Mouse (Mus musculus) kidney, adult 2 months (tissue): ENCODE data around the gene Nup93. TPM values are rescaled to one million over a fixed set of nuclear protein-coding genes. Genes with fewer than 3 reads are reported as not detected.

ENCODE experiments used
- DNase-seq: peaks from one replicate; pipeline ENCODE4 v3.0.0; 2021
- H3K27ac ChIP-seq: fragments of 200-500 bp; 2 replicates; pipeline ENCODE4 v1.5.1; 2012; ENCODE audit warnings: low read depth, low read length, control low read depth, inconsistent platforms; ENCODE audit not compliant: insufficient read depth
- H3K27me3 ChIP-seq: fragments of 200-500 bp; replicated peaks from 2 replicates; pipeline ENCODE4 v1.6.1; 2012; ENCODE audit warnings: mild to moderate bottlenecking, moderate library complexity, low read length, inconsistent platforms; ENCODE audit not compliant: control insufficient read depth, insufficient read depth
- H3K36me3 ChIP-seq: fragments of 200-500 bp; 2 replicates; pipeline ENCODE4 v1.6.1; 2012; ENCODE audit warnings: mild to moderate bottlenecking, moderate library complexity, low read length, inconsistent platforms; ENCODE audit not compliant: control insufficient read depth, insufficient read depth
- H3K4me1 ChIP-seq: fragments of 200-500 bp; 2 replicates; pipeline ENCODE4 v1.6.1; 2011; ENCODE audit warnings: low read length; ENCODE audit not compliant: control insufficient read depth, insufficient read depth
- H3K4me3 ChIP-seq: fragments of 200-500 bp; 2 replicates; pipeline ENCODE4 v1.5.1; 2011; ENCODE audit warnings: mild to moderate bottlenecking, low read depth, low read length, control low read depth; ENCODE audit not compliant: insufficient read depth
- CTCF ChIP-seq: fragments of 200-500 bp; conservative IDR thresholded peaks from 2 replicates; pipeline ENCODE4 v1.5.1; 2011; ENCODE audit warnings: low read depth, mild to moderate bottlenecking, control low read depth, low read length, moderate library complexity, mixed read lengths; ENCODE audit not compliant: insufficient read depth, insufficient read length
- POLR2A ChIP-seq: fragments of 200-500 bp; IDR thresholded peaks from one replicate; pipeline ENCODE4 v1.6.1; 2011; ENCODE audit warnings: low read depth, low read length, control low read depth
- WGBS: fragments of 180-500 bp; shearing (Covaris S2); methylation state at CpG from one replicate; pipeline ENCODE4 v1.1.7; 2018; 5-methylcytosine and 5-hydroxymethylcytosine counted together
- polyA plus RNA-seq: library from polyadenylated mRNA; depleted of rRNA; stranded (reverse); fragments of >200 nt; gene quantifications from 2 replicates; pipeline ENCODE4 v1.2.3, GENCODE M21; 2012

Gene Nup93
- polyA plus RNA-seq, 1 experiment = 11.9 TPM

DNA sequence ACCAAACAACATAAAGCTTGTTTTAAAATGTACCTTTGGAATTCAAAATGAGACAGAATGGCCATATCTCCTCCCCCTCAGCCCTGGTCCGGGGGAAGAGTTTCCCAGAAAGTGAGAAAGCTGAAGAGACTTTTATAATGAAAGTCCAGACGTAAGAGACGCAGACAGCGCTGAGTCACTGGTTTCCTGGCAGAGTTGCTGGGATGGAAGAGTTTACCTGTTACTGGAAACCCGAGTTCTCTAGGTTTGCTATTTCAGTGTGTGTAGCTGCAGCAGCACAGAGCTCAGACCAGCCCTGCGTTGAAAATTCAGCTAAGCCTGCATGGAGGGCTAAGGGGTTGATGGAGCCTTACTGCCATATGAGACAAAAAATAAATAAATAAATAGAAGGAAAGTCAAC, 108.7 kb downstream of the Nup93 start:
- WGBS = 80% methylated on average over 6 of the region's 6 CpGs
- H3K27me3 ChIP-seq = no peaks in the 10 kb centered on the region

DNA sequence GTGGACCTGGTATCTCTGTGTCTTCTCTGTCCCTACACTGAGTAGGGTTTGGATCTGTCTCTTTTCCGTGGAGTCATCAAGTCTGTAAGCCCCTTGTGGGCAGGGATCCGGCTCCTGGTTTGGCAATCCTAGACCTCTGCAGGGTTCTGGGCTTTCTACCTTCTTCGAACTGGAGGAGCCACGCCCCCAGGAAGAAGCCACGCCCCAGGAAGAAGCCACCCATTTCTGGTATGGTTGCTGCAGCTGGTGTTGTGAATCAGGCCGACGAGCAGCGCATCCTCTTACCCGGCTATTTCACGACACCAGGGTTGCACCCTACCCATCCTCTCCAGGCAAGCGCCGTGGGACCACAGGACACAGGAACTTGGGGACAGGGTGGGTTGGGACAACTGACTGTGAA, 109.7 kb downstream of the Nup93 start:
- 61% methylated on average over 12 of the region's 12 CpGs for WGBS

More for the DNA sequence above, 108.7 kb downstream of the Nup93 start:
- H3K36me3 ChIP-seq = no peaks in the 10 kb centered on the region
- no peak overlapping the region for H3K4me3 ChIP-seq
- no peak for DNase-seq
- TF ChIP-seq POLR2A (no peak), CTCF (no peak)
- H3K27ac ChIP-seq = no peak overlapping the region
- H3K4me1 ChIP-seq = no peaks in the 10 kb centered on the region

DNA sequence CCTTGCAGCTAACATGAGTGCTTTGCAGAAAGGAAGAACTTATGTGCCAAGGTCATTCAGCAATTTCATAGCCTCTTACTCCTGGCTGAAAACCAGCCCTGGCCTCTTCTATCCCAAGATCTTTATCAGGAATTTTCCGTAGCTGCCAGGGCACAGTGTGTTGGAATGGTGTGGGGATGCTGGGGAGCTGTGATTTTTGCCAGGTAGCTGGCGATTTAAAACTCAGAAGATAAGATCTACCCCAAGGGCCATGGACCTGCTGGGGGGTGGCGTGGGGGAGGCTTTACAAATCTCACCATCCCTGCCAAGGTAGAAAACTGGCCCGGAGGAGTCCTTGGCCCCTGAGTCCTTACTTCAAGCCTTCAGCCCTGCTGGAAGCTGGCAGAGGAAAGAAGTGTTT, 111.7 kb downstream of the Nup93 start:
- TF ChIP-seq CTCF = no peak
- TF ChIP-seq POLR2A = no peak
- H3K27me3 ChIP-seq = no peaks in the 10 kb centered on the region
- H3K4me3 ChIP-seq = no peak overlapping the region
- no peaks in the 10 kb centered on the region for H3K4me1 ChIP-seq
- peak overlapping the region; percentile 7; the same call in 1 of the 2 replicates for H3K27ac ChIP-seq
- 53% methylated on average over 4 of the region's 4 CpGs for WGBS
- H3K36me3 ChIP-seq = no peaks in the 10 kb centered on the region
- DNase-seq = peak; percentile 64

More for the DNA sequence above, 109.7 kb downstream of the Nup93 start:
- Histone ChIP-seq H3K27me3 (no peaks in the 10 kb centered on the region), H3K36me3 (no peaks in the 10 kb centered on the region), H3K4me3 (no peak overlapping the region), H3K4me1 (no peaks in the 10 kb centered on the region), H3K27ac (no peak overlapping the region)
- no peak for DNase-seq
- TF ChIP-seq CTCF (no peak), POLR2A (no peak)

DNA sequence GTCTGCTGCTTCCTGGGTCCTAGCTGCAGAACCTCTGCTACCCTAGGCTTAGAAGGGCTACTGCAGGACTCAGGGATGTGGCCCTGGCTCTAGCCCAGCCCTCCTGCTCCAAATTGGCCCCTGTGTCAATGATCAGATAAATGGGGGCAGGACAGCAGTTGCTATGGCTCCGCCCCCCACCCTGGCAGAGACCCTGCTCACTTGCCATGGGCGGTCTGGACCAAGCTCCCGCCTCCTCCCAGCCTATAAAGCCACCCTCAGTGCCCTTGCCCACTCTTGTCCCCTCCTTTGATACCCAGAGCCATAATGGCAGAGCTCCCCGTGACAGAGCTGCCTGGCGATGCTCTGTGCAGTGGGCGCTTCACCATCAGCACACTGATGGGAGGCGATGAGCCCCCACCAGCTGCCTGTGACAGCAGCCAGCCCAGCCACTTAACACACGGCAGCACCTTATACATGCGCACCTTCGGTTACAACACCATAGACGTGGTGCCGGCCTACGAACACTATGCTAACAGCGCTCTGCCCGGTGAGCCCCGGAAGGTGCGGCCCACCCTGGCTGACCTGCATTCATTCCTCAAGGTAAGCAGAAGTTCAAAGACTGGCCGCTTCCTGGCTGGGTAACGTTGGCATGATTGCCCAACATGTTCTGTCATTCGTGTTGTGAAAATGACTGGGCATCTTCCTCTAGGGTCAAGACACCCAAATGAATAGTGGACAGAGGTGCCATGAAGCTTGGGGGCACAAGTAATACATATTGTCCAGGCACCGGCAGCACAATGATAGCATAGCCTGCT, 114.8 kb downstream of the Nup93 start, which contains the start of gene Slc12a3:
TSS of gene Slc12a3 (plus strand) at position 270 of the 797 bp plus-strand sequence.
- peak within 1 kb of the TSS; percentile 42 for H3K4me3 ChIP-seq
- TF ChIP-seq CTCF (no peak), POLR2A (peak; percentile 23)
- H3K36me3 ChIP-seq = no peaks in the 10 kb centered on the region
- no peaks in the 10 kb centered on the region for H3K27me3 ChIP-seq
- peak within 1 kb of the TSS; percentile 57 for H3K27ac ChIP-seq
- 81% methylated on average over 21 of the region's 21 CpGs for WGBS
- peak; percentile 59 for DNase-seq
- H3K4me1 ChIP-seq = no peaks in the 10 kb centered on the region

DNA sequence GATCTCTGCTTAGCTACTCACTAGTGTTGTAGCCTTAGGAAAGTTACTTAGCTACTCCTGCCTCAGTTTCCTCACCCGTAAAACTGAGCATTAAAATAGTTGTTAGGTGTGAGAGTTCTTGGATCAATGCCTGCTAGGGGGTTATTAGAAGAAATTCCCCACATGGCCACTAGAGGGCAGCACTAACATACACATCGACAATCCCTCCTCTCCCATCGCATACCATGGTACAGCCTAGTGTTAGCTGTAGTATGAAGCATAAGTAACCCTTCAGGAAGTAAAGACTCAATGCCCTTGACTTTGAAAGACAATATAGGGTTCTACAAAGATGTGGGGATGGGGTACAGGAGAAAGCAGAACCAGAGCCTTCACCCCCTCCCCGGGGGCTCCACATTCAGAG, 116.4 kb downstream of the Nup93 start:
- no peaks in the 10 kb centered on the region for H3K27me3 ChIP-seq
- H3K4me1 ChIP-seq = no peaks in the 10 kb centered on the region
- peak; percentile 70 for DNase-seq
- WGBS = 22% methylated on average over 4 of the region's 4 CpGs
- peak overlapping the region; percentile 34; the same call in 1 of the 2 replicates for H3K4me3 ChIP-seq
- peak; percentile 84 for TF ChIP-seq CTCF
- TF ChIP-seq POLR2A = no peak
- H3K36me3 ChIP-seq = no peaks in the 10 kb centered on the region
- H3K27ac ChIP-seq = peak overlapping the region; percentile 6

DNA sequence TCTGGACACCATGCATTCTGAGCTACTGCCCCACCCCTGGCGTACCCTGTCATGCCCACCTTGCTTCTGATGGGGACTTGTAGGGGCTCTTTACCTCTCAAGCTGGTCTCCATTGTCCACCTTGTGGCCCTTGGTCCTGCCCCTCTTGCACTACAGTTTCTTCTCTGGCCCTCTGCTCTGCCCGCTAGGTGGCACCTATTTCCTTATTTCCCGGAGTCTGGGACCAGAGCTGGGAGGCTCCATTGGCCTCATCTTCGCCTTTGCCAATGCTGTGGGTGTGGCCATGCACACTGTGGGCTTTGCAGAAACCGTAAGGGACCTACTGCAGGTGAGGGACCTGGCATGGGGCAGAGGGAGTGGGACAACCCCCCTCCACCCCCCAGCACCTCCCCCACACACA, 119.0 kb downstream of the Nup93 start:
- TF ChIP-seq POLR2A (no peak), CTCF (peak; percentile 68)
- Histone ChIP-seq H3K36me3 (no peaks in the 10 kb centered on the region), H3K27ac (peak overlapping the region; percentile 16; the same call in 1 of the 2 replicates), H3K4me1 (no peaks in the 10 kb centered on the region), H3K27me3 (no peaks in the 10 kb centered on the region), H3K4me3 (peak overlapping the region; percentile 5; the same call in 1 of the 2 replicates)
- 45% methylated on average over 5 of the region's 5 CpGs for WGBS
- peak; percentile 61 for DNase-seq

DNA sequence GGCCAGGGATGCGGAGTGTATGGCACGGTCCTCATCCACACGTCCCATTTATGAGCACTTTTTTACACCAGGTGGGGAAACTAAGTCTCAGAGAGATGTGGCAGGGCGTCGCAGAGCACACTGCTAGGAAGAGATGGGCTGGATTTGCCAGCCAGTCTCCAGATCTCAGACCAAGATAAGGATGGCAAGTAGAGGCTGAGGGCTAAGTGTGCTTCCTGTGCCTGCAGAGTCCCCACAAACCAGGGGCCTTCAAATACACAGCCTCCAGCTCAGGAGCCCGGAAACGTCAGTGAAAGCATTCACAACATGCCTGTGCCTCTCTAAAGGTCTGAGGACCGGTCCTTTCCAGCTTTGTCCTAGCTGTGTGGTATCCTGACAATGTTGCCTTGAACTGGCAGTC, 123.2 kb downstream of the Nup93 start:
- DNase-seq = no peak
- no peak overlapping the region for H3K27ac ChIP-seq
- H3K4me3 ChIP-seq = no peak overlapping the region
- no peaks in the 10 kb centered on the region for H3K27me3 ChIP-seq
- H3K36me3 ChIP-seq = no peaks in the 10 kb centered on the region
- H3K4me1 ChIP-seq = no peaks in the 10 kb centered on the region
- 75% methylated on average over 8 of the region's 8 CpGs for WGBS
- no peak for TF ChIP-seq POLR2A
- no peak for TF ChIP-seq CTCF
